Mouse (Mus musculus) kidney, embryonic 14.5 days (tissue): ENCODE measurements at regions not wholly inside any gene's neighbourhood (a gene's known extent, or its start where the extent isn't known, plus 50 kb on each side); places are given as distances from the start of the nearest gene placed in this dataset.

Experiments
- ATAC-seq: fragments of 200-750 bp; cut with Nextera tagmentation; 2 replicates; pipeline ENCODE4 v1.8.0; 2017; ENCODE audit warnings: moderate number of reproducible peaks, mild to moderate bottlenecking, moderate TSS enrichment, moderate library complexity; ENCODE audit not compliant: low FRiP score, low TSS enrichment
- H3K27ac ChIP-seq: fragments of 300-500 bp; sonication (generic); 2 replicates; pipeline ENCODE4 v1.5.1; 2014; ENCODE audit warnings: low read depth, mild to moderate bottlenecking, low read length, moderate library complexity, mixed read lengths
- H3K27me3 ChIP-seq: fragments of 300-500 bp; sonication (generic); 2 replicates; pipeline ENCODE4 v1.6.1; 2014; ENCODE audit warnings: mild to moderate bottlenecking, low read length; ENCODE audit not compliant: control insufficient read depth, insufficient read depth
- H3K36me3 ChIP-seq: fragments of 300-500 bp; sonication (generic); 2 replicates; pipeline ENCODE4 v1.6.1; 2014; ENCODE audit warnings: low read length, mixed read lengths; ENCODE audit not compliant: control insufficient read depth, insufficient read depth
- H3K4me1 ChIP-seq: fragments of 300-500 bp; sonication (generic); 2 replicates; pipeline ENCODE4 v1.6.1; 2014; ENCODE audit warnings: low read length, mixed read lengths; ENCODE audit not compliant: control insufficient read depth, insufficient read depth
- H3K4me2 ChIP-seq: fragments of 300-500 bp; sonication (generic); replicated peaks from 2 replicates; pipeline ENCODE4 v1.6.1; 2014; ENCODE audit warnings: low read depth, mild to moderate bottlenecking, low read length
- H3K4me3 ChIP-seq: fragments of 300-500 bp; sonication (generic); 2 replicates; pipeline ENCODE4 v1.5.1; 2014; ENCODE audit warnings: mild to moderate bottlenecking, low read length
- H3K9ac ChIP-seq: fragments of 300-500 bp; sonication (generic); 2 replicates; pipeline ENCODE4 v1.6.1; 2014; ENCODE audit warnings: low read depth, mild to moderate bottlenecking, low read length, moderate library complexity
- H3K9me3 ChIP-seq: fragments of 300-500 bp; sonication (generic); 2 replicates; pipeline ENCODE4 v1.6.1; 2016; ENCODE audit warnings: low read length; ENCODE audit not compliant: control insufficient read depth
- WGBS: fragments of 180-500 bp; shearing (Covaris S2); extraction: QIAGEN DNeasy Blood & Tissue Kit; methylation state at CpG from one replicate; pipeline ENCODE4 v1.1.7; 2014; 5-methylcytosine and 5-hydroxymethylcytosine counted together

DNA sequence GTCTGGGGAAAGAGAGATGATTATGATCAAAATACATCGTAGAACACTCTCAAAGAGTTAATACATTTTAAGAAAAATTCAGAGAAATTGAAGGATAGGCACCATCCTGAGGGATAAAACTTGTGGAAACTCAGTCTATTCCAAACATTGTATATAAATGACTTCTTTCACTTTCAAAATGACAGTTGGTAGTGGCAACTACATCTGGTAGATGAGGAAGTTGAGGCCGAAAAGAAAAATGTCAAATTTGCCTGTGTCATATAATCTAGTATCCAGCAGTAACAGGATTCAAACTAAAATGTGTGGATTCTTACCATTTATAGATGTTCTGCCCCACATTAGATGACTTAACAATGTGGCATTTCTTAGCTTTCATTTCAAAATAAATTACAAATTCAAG, 86.0 kb upstream of the Ppargc1a start:
- no peak for ATAC-seq
- no peaks in the 10 kb centered on the region for H3K4me1 ChIP-seq
- H3K9me3 ChIP-seq = no peaks in the 10 kb centered on the region
- H3K27ac ChIP-seq = no peak overlapping the region
- no peaks in the 10 kb centered on the region for H3K27me3 ChIP-seq
- no peak overlapping the region for H3K4me2 ChIP-seq
- H3K36me3 ChIP-seq = no peaks in the 10 kb centered on the region
- 90% methylated on average over 2 of the region's 2 CpGs for WGBS
- H3K4me3 ChIP-seq = no peak overlapping the region
- no peak overlapping the region for H3K9ac ChIP-seq

DNA sequence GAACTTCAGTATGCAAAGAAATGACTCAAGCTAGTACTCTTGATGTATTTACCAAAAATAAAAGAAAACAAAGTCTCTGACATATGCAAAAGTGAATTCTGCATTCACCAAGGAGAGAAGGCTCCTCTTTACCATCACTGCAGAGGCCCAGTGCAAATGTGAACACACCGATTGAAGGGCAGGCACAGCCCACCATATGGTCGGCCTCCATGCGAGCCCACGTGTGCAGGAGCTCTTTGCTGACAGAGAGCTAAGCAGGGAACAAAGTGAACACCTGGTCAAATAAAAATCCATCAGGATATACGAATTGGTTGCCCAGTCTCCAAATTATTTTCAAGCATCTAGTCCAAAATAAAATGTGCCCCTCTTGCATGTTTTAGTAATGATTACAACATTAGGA, 56.9 kb upstream of the Ppargc1a start:
- Histone ChIP-seq H3K36me3 (no peaks in the 10 kb centered on the region), H3K9me3 (no peaks in the 10 kb centered on the region), H3K27ac (no peak overlapping the region), H3K9ac (no peak overlapping the region), H3K4me3 (no peak overlapping the region), H3K4me1 (no peaks in the 10 kb centered on the region), H3K27me3 (no peaks in the 10 kb centered on the region), H3K4me2 (no peak overlapping the region)
- 47% methylated on average over 5 of the region's 5 CpGs for WGBS
- no peak for ATAC-seq
